Mouse (Mus musculus) forebrain, postnatal 0 days (tissue): ENCODE results near the gene Uri1. TPM values are rescaled to one million over a fixed set of nuclear protein-coding genes. Genes with fewer than 3 reads are reported as not detected.

Source experiments
- ATAC-seq: fragments of 200-750 bp; cut with Nextera tagmentation; 2 replicates; pipeline ENCODE4 v1.8.0; 2017; ENCODE audit warnings: mild to moderate bottlenecking, moderate library complexity
- DNase-seq: peaks from one replicate; pipeline ENCODE4 v3.0.0-alpha.2; 2015
- H3K27ac ChIP-seq: fragments of 300-500 bp; sonication (generic); 2 replicates; pipeline ENCODE4 v1.5.1; 2014; ENCODE audit warnings: low read depth, mild to moderate bottlenecking, antibody characterized with exemption, low read length, moderate library complexity, mixed read lengths
- H3K27me3 ChIP-seq: fragments of 300-500 bp; sonication (generic); 2 replicates; pipeline ENCODE4 v1.6.1; 2014; ENCODE audit warnings: mild to moderate bottlenecking, low read length, mixed read lengths; ENCODE audit not compliant: insufficient read depth
- H3K36me3 ChIP-seq: fragments of 300-500 bp; sonication (generic); 2 replicates; pipeline ENCODE4 v1.6.1; 2014; ENCODE audit warnings: mild to moderate bottlenecking, moderate library complexity; ENCODE audit not compliant: insufficient read depth
- H3K4me1 ChIP-seq: fragments of 300-500 bp; sonication (generic); 2 replicates; pipeline ENCODE4 v1.6.1; 2014; ENCODE audit warnings: antibody characterized with exemption; ENCODE audit not compliant: insufficient read depth
- H3K4me2 ChIP-seq: fragments of 300-500 bp; sonication (generic); 2 replicates; pipeline ENCODE4 v1.6.1; 2014; ENCODE audit warnings: low read depth, mild to moderate bottlenecking, moderate library complexity
- H3K4me3 ChIP-seq: fragments of 300-500 bp; sonication (generic); 2 replicates; pipeline ENCODE4 v1.5.1; 2014; ENCODE audit warnings: low read depth, low read length, mixed read lengths
- H3K9ac ChIP-seq: fragments of 300-500 bp; sonication (generic); 2 replicates; pipeline ENCODE4 v1.6.1; 2014; ENCODE audit warnings: mild to moderate bottlenecking
- H3K9me3 ChIP-seq: fragments of 300-500 bp; sonication (generic); 2 replicates; pipeline ENCODE4 v1.6.1; 2016; ENCODE audit warnings: low read length
- CTCF ChIP-seq: sonication (generic); IDR thresholded peaks from 2 replicates; pipeline ENCODE4 v1.5.1; 2016; ENCODE audit warnings: antibody characterized with exemption, control low read depth, low read depth
- WGBS: fragments of 180-500 bp; shearing (Covaris S2); extraction: QIAGEN DNeasy Blood & Tissue Kit; methylation state at CpG from one replicate; pipeline ENCODE4 v1.1.7; 2014; 5-methylcytosine and 5-hydroxymethylcytosine counted together
- polyA plus RNA-seq: library from polyadenylated mRNA; unstranded; fragments of >200 nt; fragmentation: Nextera tagmentation; extraction: Ambion mirVana; gene quantifications from 2 replicates; pipeline ENCODE4 v1.2.1, GENCODE M21; 2015
- total RNA-seq: library from RNA; depleted of rRNA; stranded (reverse); fragments of >200 nt; gene quantifications from 2 replicates; pipeline ENCODE4 v1.2.3, GENCODE M21; 2014

Uri1 gene
- total and polyA plus RNA-seq, 2 experiments from 2014 or later = 39.0 to 49.4 TPM

DNA sequence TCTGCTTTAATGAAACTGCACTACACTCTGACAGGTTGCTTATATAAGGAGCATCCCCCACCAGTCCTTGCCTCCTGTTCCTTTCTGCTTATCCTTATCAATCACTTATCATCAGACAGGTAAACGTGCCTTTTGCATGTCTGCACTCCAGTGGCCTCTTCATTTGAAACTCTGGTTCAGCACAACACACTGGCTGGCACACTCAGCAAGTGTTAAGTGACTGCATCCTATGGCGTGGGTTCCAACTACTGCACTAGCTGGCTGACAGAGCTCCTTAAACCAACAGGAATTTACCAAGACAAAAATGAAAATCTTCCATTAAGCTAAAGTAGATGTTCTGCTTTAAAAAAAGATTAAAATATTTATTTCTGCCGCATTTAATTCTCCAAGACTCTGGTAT lies 9.4 kb downstream of the Uri1 start:
- H3K27ac ChIP-seq = no peak overlapping the region
- no peak overlapping the region for H3K4me3 ChIP-seq
- H3K9me3 ChIP-seq = no peaks in the 10 kb centered on the region
- no peaks in the 10 kb centered on the region for H3K27me3 ChIP-seq
- H3K36me3 ChIP-seq = no peaks in the 10 kb centered on the region
- no peak overlapping the region for H3K9ac ChIP-seq
- H3K4me2 ChIP-seq = no peak overlapping the region
- ATAC-seq (no peak), DNase-seq (no peak)
- TF ChIP-seq CTCF = no peak
- WGBS = 87% methylated on average over 3 of the region's 3 CpGs
- H3K4me1 ChIP-seq = no peaks in the 10 kb centered on the region

- Histone ChIP-seq H3K9ac (no peak overlapping the region), H3K4me3 (no peak overlapping the region), H3K9me3 (no peaks in the 10 kb centered on the region), H3K36me3 (no peaks in the 10 kb centered on the region), H3K27me3 (no peaks in the 10 kb centered on the region), H3K4me2 (no peak overlapping the region), H3K27ac (no peak overlapping the region), H3K4me1 (no peaks in the 10 kb centered on the region)
- WGBS = 98% methylated on average over 4 of the region's 4 CpGs
- no peak for TF ChIP-seq CTCF
- ATAC-seq (no peak), DNase-seq (no peak)
Measured at GRCm38 (mm10) chr7:38012811-38013210, 10.5 kb downstream of the Uri1 start.

- H3K9ac ChIP-seq = no peak overlapping the region
- no peak overlapping the region for H3K4me3 ChIP-seq
- no peak overlapping the region for H3K27ac ChIP-seq
- WGBS = 67% methylated on average over 6 of the region's 6 CpGs
- no peak for ATAC-seq
- no peaks in the 10 kb centered on the region for H3K4me1 ChIP-seq
- H3K36me3 ChIP-seq = no peaks in the 10 kb centered on the region
- no peak overlapping the region for H3K4me2 ChIP-seq
- no peak for TF ChIP-seq CTCF
- H3K27me3 ChIP-seq = no peaks in the 10 kb centered on the region
- no peak for DNase-seq
- H3K9me3 ChIP-seq = no peaks in the 10 kb centered on the region
Measured at GRCm38 (mm10) chr7:38008359-38008758, 15.0 kb downstream of the Uri1 start.

GRCm38 (mm10) chr7:38002451-38002850 lies 20.9 kb downstream of the Uri1 start:
- WGBS = 88% methylated on average over 2 of the region's 2 CpGs

GRCm38 (mm10) chr7:37999691-38000090 lies 23.7 kb downstream of the Uri1 start:
- Histone ChIP-seq H3K27me3 (no peaks in the 10 kb centered on the region), H3K9ac (no peak overlapping the region), H3K27ac (no peak overlapping the region), H3K9me3 (no peaks in the 10 kb centered on the region), H3K4me1 (no peaks in the 10 kb centered on the region), H3K4me2 (no peak overlapping the region), H3K36me3 (no peaks in the 10 kb centered on the region), H3K4me3 (no peak overlapping the region)
- DNase-seq (no peak), ATAC-seq (no peak)
- peak; percentile 43 for TF ChIP-seq CTCF
- 60% methylated on average over 2 of the region's 2 CpGs for WGBS

More at GRCm38 (mm10) chr7:38002451-38002850, 20.9 kb downstream of the Uri1 start:
- H3K4me2 ChIP-seq = no peak overlapping the region
- H3K36me3 ChIP-seq = no peaks in the 10 kb centered on the region
- no peak overlapping the region for H3K9ac ChIP-seq
- no peak overlapping the region for H3K4me3 ChIP-seq
- H3K27ac ChIP-seq = no peak overlapping the region
- TF ChIP-seq CTCF = no peak
- H3K9me3 ChIP-seq = no peaks in the 10 kb centered on the region
- H3K4me1 ChIP-seq = no peaks in the 10 kb centered on the region
- ATAC-seq (no peak), DNase-seq (no peak)
- H3K27me3 ChIP-seq = no peaks in the 10 kb centered on the region

- Histone ChIP-seq H3K4me2 (no peak overlapping the region), H3K4me1 (no peaks in the 10 kb centered on the region), H3K36me3 (no peaks in the 10 kb centered on the region), H3K27me3 (no peaks in the 10 kb centered on the region), H3K27ac (no peak overlapping the region), H3K4me3 (no peak overlapping the region), H3K9ac (no peak overlapping the region), H3K9me3 (no peaks in the 10 kb centered on the region)
- no peak for DNase-seq
- WGBS = 92% methylated on average over 2 of the region's 2 CpGs
- no peak for ATAC-seq
- no peak for TF ChIP-seq CTCF
Measured at GRCm38 (mm10) chr7:37992861-37993260, 30.5 kb downstream of the Uri1 start.

DNA sequence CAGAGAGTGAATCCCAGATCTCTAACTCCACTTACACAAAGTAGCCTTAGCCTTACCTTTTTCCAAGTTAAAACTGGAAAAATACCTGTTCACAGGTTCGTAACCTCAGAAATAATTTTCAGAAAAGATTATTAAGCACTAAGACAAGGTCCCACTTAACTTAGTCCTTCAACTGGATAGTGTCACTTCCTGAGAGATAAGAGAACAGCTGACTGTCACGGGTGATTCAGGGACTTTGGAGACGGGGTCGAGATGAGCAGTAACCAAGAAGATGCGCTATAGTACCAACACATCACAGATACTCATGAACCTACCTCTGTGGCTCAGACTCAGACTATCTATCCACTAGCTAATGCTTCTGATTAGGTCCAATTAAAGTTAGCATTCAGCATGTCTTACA lies 38.5 kb downstream of the Uri1 start:
- no peak overlapping the region for H3K27ac ChIP-seq

More for the DNA sequence above, 38.5 kb downstream of the Uri1 start:
- Histone ChIP-seq H3K4me3 (no peak overlapping the region), H3K4me2 (no peak overlapping the region), H3K36me3 (peaks cover 4% of the 10 kb centered on the region; the same call in 1 of the 2 replicates), H3K4me1 (no peaks in the 10 kb centered on the region), H3K27me3 (no peaks in the 10 kb centered on the region), H3K9ac (no peak overlapping the region), H3K9me3 (no peaks in the 10 kb centered on the region)
- WGBS = 90% methylated on average over 5 of the region's 5 CpGs
- no peak for ATAC-seq
- TF ChIP-seq CTCF = no peak
- no peak for DNase-seq
